Mouse (Mus musculus) MEL (cell line): ENCODE results near the gene Sebox. TPM values are rescaled to one million over a fixed set of nuclear protein-coding genes. Genes with fewer than 3 reads are reported as not detected.

Source experiments
- DNase-seq: peaks from one replicate; pipeline ENCODE4 v3.0.0; 2011; ENCODE audit warnings: low read depth, low spot score
- H3K27ac ChIP-seq: 2 replicates; pipeline ENCODE4 v1.5.1; 2012; ENCODE audit warnings: low read depth, mild to moderate bottlenecking, control low read depth, low read length, moderate library complexity; ENCODE audit not compliant: control insufficient read depth
- H3K27me3 ChIP-seq, 2 experiments: fragments of 150-350 bp in 1 of 2; sonication (generic) in 1 of 2; 2 replicates each; pipeline ENCODE4 v1.6.1; 2012; ENCODE audit warnings: low read length in 2 of 2, mild to moderate bottlenecking in 2 of 2, improper control_type of control experiment in 1 of 2, moderate library complexity in 1 of 2; ENCODE audit not compliant: insufficient read depth in 2 of 2, control insufficient read depth in 1 of 2
- H3K36me3 ChIP-seq, 2 experiments: 2 replicates each; pipeline ENCODE4 v1.6.1; 2012 to 2014; ENCODE audit warnings: low read length in 2 of 2, improper control_type of control experiment in 1 of 2, inconsistent platforms in 1 of 2, mild to moderate bottlenecking in 1 of 2; ENCODE audit not compliant: insufficient read depth in 2 of 2, control insufficient read depth in 1 of 2
- H3K4me1 ChIP-seq, 2 experiments: fragments of 150-350 bp in 1 of 2; sonication (generic) in 1 of 2; 2 replicates each; pipeline ENCODE4 v1.6.1; 2012; ENCODE audit warnings: low read length in 2 of 2, improper control_type of control experiment in 1 of 2, mild to moderate bottlenecking in 1 of 2; ENCODE audit not compliant: insufficient read depth in 2 of 2, control insufficient read depth in 1 of 2
- H3K4me3 ChIP-seq, 2 experiments: fragments of 150-350 bp in 1 of 2; sonication (generic) in 1 of 2; 2 replicates each; pipeline ENCODE4 v1.5.1; 2012; ENCODE audit warnings: low read depth in 2 of 2, low read length in 2 of 2, mild to moderate bottlenecking in 2 of 2, moderate library complexity in 2 of 2, control low read depth in 1 of 2, improper control_type of control experiment in 1 of 2; ENCODE audit not compliant: control insufficient read depth in 1 of 2, insufficient read depth in 1 of 2
- H3K79me2 ChIP-seq: 2 replicates; pipeline ENCODE4 v1.6.1; 2012; ENCODE audit warnings: mild to moderate bottlenecking, low read length, moderate library complexity; ENCODE audit not compliant: control insufficient read depth, poor library complexity, insufficient read depth
- H3K9ac ChIP-seq: 2 replicates; pipeline ENCODE4 v1.6.1; 2012; ENCODE audit warnings: low read depth, mild to moderate bottlenecking, control low read depth, low read length, moderate library complexity; ENCODE audit not compliant: control insufficient read depth, poor library complexity, severe bottlenecking
- H3K9me3 ChIP-seq: fragments of 150-350 bp; sonication (generic); replicated peaks from 2 replicates; pipeline ENCODE4 v1.6.1; 2012; ENCODE audit warnings: mild to moderate bottlenecking, low read length, improper control_type of control experiment, moderate library complexity; ENCODE audit not compliant: insufficient read depth
- CHD2 ChIP-seq: IDR thresholded peaks from 2 replicates; pipeline ENCODE4 v1.6.1; 2011; ENCODE audit warnings: low read length, improper control_type of control experiment
- CTCF ChIP-seq, 3 experiments: IDR thresholded peaks in 2 of 3; conservative IDR thresholded peaks in 1 of 3; 2 replicates each; pipeline ENCODE4 v1.5.1; 2011 to 2012; ENCODE audit warnings: low read length in 3 of 3, low read depth in 2 of 3, mild to moderate bottlenecking in 2 of 3, improper control_type of control experiment in 1 of 3, inconsistent platforms in 1 of 3, mixed read lengths in 1 of 3, moderate library complexity in 1 of 3; ENCODE audit not compliant: control insufficient read depth in 1 of 3, insufficient read depth in 1 of 3, poor library complexity in 1 of 3, severe bottlenecking in 1 of 3
- E2F4 ChIP-seq: IDR thresholded peaks from 2 replicates; pipeline ENCODE4 v1.6.1; 2011; ENCODE audit warnings: low read depth, low read length, improper control_type of control experiment, borderline replicate concordance
- ELF1 ChIP-seq: IDR thresholded peaks from 2 replicates; pipeline ENCODE4 v1.6.1; 2014; ENCODE audit warnings: low read depth, mild to moderate bottlenecking, inconsistent platforms, low read length, improper control_type of control experiment, moderate library complexity
- EP300 ChIP-seq, 2 experiments: IDR thresholded peaks; 2 replicates each; pipeline ENCODE4 v1.6.1; 2011; ENCODE audit warnings: improper control_type of control experiment in 2 of 2, low read length in 2 of 2, low read depth in 1 of 2, mild to moderate bottlenecking in 1 of 2
- ETS1 ChIP-seq: IDR thresholded peaks from 2 replicates; pipeline ENCODE4 v1.6.1; 2012; ENCODE audit warnings: low read depth, mild to moderate bottlenecking, inconsistent platforms, low read length, improper control_type of control experiment, moderate library complexity
- GABPA ChIP-seq: IDR thresholded peaks from 2 replicates; pipeline ENCODE4 v1.6.1; 2012; ENCODE audit warnings: low read depth, mild to moderate bottlenecking, inconsistent platforms, low read length, improper control_type of control experiment, moderate library complexity
- JUND ChIP-seq: IDR thresholded peaks from 2 replicates; pipeline ENCODE4 v1.6.1; 2011; ENCODE audit warnings: low read depth, mild to moderate bottlenecking, improper control_type of control experiment, low read length
- KAT2A ChIP-seq: conservative IDR thresholded peaks from 2 replicates; pipeline ENCODE4 v1.6.1; 2012; ENCODE audit warnings: low read depth, low read length, improper control_type of control experiment, inconsistent platforms
- MAFK ChIP-seq: IDR thresholded peaks from 2 replicates; pipeline ENCODE4 v1.6.1; 2011; ENCODE audit warnings: low read depth, mild to moderate bottlenecking, low read length, improper control_type of control experiment, borderline replicate concordance
- MAZ ChIP-seq: IDR thresholded peaks from 2 replicates; pipeline ENCODE4 v1.6.1; 2012; ENCODE audit warnings: low read depth, mild to moderate bottlenecking, inconsistent platforms, low read length, improper control_type of control experiment
- MEF2A ChIP-seq: IDR thresholded peaks from 2 replicates; pipeline ENCODE4 v1.6.1; 2014; ENCODE audit warnings: low read depth, mild to moderate bottlenecking, inconsistent platforms, low read length, improper control_type of control experiment; ENCODE audit not compliant: poor library complexity, insufficient replicate concordance, severe bottlenecking; ENCODE audit errors: extremely low read depth
- MYB ChIP-seq: IDR thresholded peaks from 2 replicates; pipeline ENCODE4 v1.6.1; 2011; ENCODE audit warnings: mild to moderate bottlenecking, low read depth, low read length, improper control_type of control experiment
- MYC ChIP-seq: IDR thresholded peaks from 2 replicates; pipeline ENCODE4 v1.6.1; 2011; ENCODE audit warnings: low read depth, mild to moderate bottlenecking, low read length, improper control_type of control experiment, moderate library complexity
- NRF1 ChIP-seq: IDR thresholded peaks from 2 replicates; pipeline ENCODE4 v1.6.1; 2014; ENCODE audit warnings: low read depth, mild to moderate bottlenecking, inconsistent platforms, low read length, improper control_type of control experiment, moderate library complexity; ENCODE audit not compliant: poor library complexity, insufficient read depth, severe bottlenecking
- POLR2A ChIP-seq, 2 experiments: IDR thresholded peaks; 2 replicates each; pipeline ENCODE4 v1.6.1; 2011 to 2012; ENCODE audit warnings: low read length in 2 of 2, mild to moderate bottlenecking in 2 of 2, control low read depth in 1 of 2, improper control_type of control experiment in 1 of 2, low read depth in 1 of 2, moderate library complexity in 1 of 2; ENCODE audit not compliant: control insufficient read depth in 1 of 2, insufficient read depth in 1 of 2, poor library complexity in 1 of 2
- POLR2AphosphoS2 ChIP-seq: IDR thresholded peaks from 2 replicates; pipeline ENCODE4 v1.6.1; 2011; ENCODE audit warnings: low read length, improper control_type of control experiment
- POLR2AphosphoS5 ChIP-seq: IDR thresholded peaks from 2 replicates; pipeline ENCODE4 v1.6.1; 2012; ENCODE audit warnings: low read depth, borderline replicate concordance, mild to moderate bottlenecking, inconsistent platforms, low read length, moderate library complexity, mixed read lengths
- RAD21 ChIP-seq: IDR thresholded peaks from 2 replicates; pipeline ENCODE4 v1.6.1; 2011; ENCODE audit warnings: mild to moderate bottlenecking, low read depth, low read length, improper control_type of control experiment
- SIN3A ChIP-seq: IDR thresholded peaks from 2 replicates; pipeline ENCODE4 v1.6.1; 2012; ENCODE audit warnings: low read length, improper control_type of control experiment, inconsistent platforms
- SMC3 ChIP-seq: IDR thresholded peaks from 2 replicates; pipeline ENCODE4 v1.6.1; 2011; ENCODE audit warnings: low read depth, low read length, improper control_type of control experiment
- TBP ChIP-seq: IDR thresholded peaks from 2 replicates; pipeline ENCODE4 v1.8.0; 2011; ENCODE audit warnings: low read depth, low read length, improper control_type of control experiment
- UBTF ChIP-seq: IDR thresholded peaks from 2 replicates; pipeline ENCODE4 v1.6.1; 2012; ENCODE audit warnings: low read depth, mild to moderate bottlenecking, inconsistent platforms, low read length, improper control_type of control experiment, moderate library complexity, borderline replicate concordance; ENCODE audit not compliant: insufficient read depth
- ZC3H11A ChIP-seq: IDR thresholded peaks from 2 replicates; pipeline ENCODE4 v1.6.1; 2012; ENCODE audit warnings: low read depth, mild to moderate bottlenecking, inconsistent platforms, low read length, improper control_type of control experiment
- ZKSCAN1 ChIP-seq: IDR thresholded peaks from 2 replicates; pipeline ENCODE4 v1.6.1; 2012; ENCODE audit warnings: low read depth, mild to moderate bottlenecking, inconsistent platforms, low read length, improper control_type of control experiment, moderate library complexity
- ZMIZ1 ChIP-seq: IDR thresholded peaks from 2 replicates; pipeline ENCODE4 v1.6.1; 2012; ENCODE audit warnings: low read depth, mild to moderate bottlenecking, inconsistent platforms, low read length, improper control_type of control experiment, moderate library complexity
- ZNF384 ChIP-seq: IDR thresholded peaks from 2 replicates; pipeline ENCODE4 v1.6.1; 2012; ENCODE audit warnings: low read depth, mild to moderate bottlenecking, inconsistent platforms, low read length, improper control_type of control experiment
- polyA plus RNA-seq, 2 experiments: library from polyadenylated mRNA; stranded (reverse) in 1 of 2; unstranded in 1 of 2; fragments of >175 nt in 1 of 2; fragments of >200 nt in 1 of 2; gene quantifications; 2 replicates each; pipeline versions ENCODE4 v1.2.1 to v1.2.4; 2012; ENCODE audit warnings: low replicate concordance in 2 of 2, low read depth in 1 of 2; ENCODE audit not compliant: insufficient read length in 2 of 2, insufficient read depth in 1 of 2, missing spikeins in 1 of 2
- total RNA-seq: library from RNA; depleted of rRNA; stranded (reverse); fragments of 300-350 nt; gene quantifications from 2 replicates; pipeline ENCODE4 v1.2.3, GENCODE M21; 2012

Sebox gene
- total and polyA plus RNA-seq, 3 experiments, result 0.06 to 0.15 TPM; not detected in 1

DNA sequence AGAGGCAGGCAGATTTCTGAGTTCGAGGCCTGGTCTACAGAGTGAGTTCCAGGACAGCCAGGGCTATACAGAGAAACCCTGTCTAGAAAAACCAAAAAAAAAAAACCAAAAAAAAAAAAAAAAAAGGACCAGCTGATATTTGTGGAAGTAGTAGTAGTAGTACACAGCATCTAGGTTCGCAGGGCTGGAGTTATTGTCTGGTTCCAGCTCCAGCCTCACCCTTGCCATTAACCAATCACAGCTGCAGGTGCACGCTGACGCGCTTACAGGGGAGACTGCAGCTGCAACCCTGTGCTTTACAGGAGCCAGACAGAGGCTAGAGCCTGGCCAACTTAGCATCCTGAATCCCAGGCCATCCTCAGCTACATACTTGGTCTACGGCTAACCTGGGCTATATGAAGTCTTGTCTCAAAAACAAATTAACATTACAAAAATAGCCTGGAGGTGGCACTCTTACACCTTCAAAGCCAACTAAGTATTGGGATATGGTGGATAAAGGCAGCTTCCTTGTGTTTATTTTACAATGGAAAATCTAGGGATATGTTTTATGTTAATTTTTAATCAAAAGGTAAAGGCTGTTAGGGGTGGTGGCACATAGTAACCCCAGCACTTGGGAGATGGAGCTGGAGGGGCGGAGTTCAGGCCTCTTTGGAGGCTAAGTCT, 41.3 kb downstream of the Sebox start:
- H3K9me3 ChIP-seq, result no peaks in the 10 kb centered on the region
- no peak overlapping the region for H3K27ac ChIP-seq
- no peak overlapping the region for H3K4me3 ChIP-seq
- H3K79me2 ChIP-seq, result peaks cover 44% of the 10 kb centered on the region
- no peak for DNase-seq
- no peak for TF ChIP-seq NRF1
- TF ChIP-seq MYC, result no peak
- no peak for TF ChIP-seq EP300 (IDR thresholded peaks at IDR 0.05; ENCODE audit: low read depth in 1 of 2, low read length in 2 of 2)
- TF ChIP-seq E2F4, result no peak
- TF ChIP-seq POLR2A (IDR thresholded peaks at IDR 0.05; ENCODE audit: control insufficient read depth in 1 of 2, insufficient read depth in 1 of 2, low read depth in 1 of 2, low read length in 2 of 2, poor library complexity in 1 of 2), result peak in 1 of 2 experiments; percentile 34; a peak in 1 of 4 replicates
- no peak for TF ChIP-seq GABPA
- TF ChIP-seq MEF2A, result no peak
- TF ChIP-seq TBP, result no peak
- TF ChIP-seq UBTF, result no peak
- TF ChIP-seq KAT2A, result no peak
- no peak for TF ChIP-seq ZKSCAN1
- TF ChIP-seq ZC3H11A, result no peak
- peak; percentile 77; the same call in 1 of the 2 replicates for TF ChIP-seq POLR2AphosphoS2
- TF ChIP-seq JUND, result no peak
- TF ChIP-seq MAZ, result no peak
- TF ChIP-seq RAD21, result peak; percentile 55
- TF ChIP-seq SMC3, result peak; percentile 34; the same call in 1 of the 2 replicates
- no peak for TF ChIP-seq POLR2AphosphoS5
- no peak for TF ChIP-seq ETS1
- 0 out of 2 replicates have a peak, but pooled peaks have one; percentile 20 for TF ChIP-seq SIN3A
- TF ChIP-seq CHD2, result no peak
- peak; percentile 42; the same call in 1 of the 2 replicates for TF ChIP-seq ZNF384
- no peak for TF ChIP-seq MYB
- no peak for TF ChIP-seq MAFK
- TF ChIP-seq CTCF (IDR thresholded peaks at IDR 0.05 in 2 of 3, conservative IDR thresholded peaks at IDR 0.05 in 1 of 3; ENCODE audit: control insufficient read depth in 1 of 3, insufficient read depth in 1 of 3, low read depth in 2 of 3, low read length in 3 of 3, poor library complexity in 1 of 3, severe bottlenecking in 1 of 3), result peak in 1 of 3 experiments; percentile 44; a peak in 2 of 6 replicates
- TF ChIP-seq ZMIZ1, result peak; percentile 59; the same call in 1 of the 2 replicates
- TF ChIP-seq ELF1, result no peak
- peaks cover 26 to 28% of the 10 kb centered on the region in 2 experiments for H3K4me1 ChIP-seq
- H3K27me3 ChIP-seq, result no peaks in the 10 kb centered on the region
- H3K9ac ChIP-seq, result no peak overlapping the region
- peaks cover 7 to 41% of the 10 kb centered on the region in 2 experiments for H3K36me3 ChIP-seq
